Mouse (Mus musculus) Patski (cell line): ENCODE data around the gene Klrb1b. TPM values are rescaled to one million over a fixed set of nuclear protein-coding genes. Genes with fewer than 3 reads are reported as not detected.

Experiments
- ATAC-seq: fragments of 100-300 bp; one replicate; pipeline ENCODE4 v1.8.0; 2021
- CTCF ChIA-PET: fragments of 350-600 bp; sonication (Branson Sonifier 250); formaldehyde crosslinking; loops from one replicate; lab custom pipeline; 2022; ENCODE audit warnings: inconsistent platforms; lab: Charles Lee
- POLR2A ChIA-PET: fragments of 350-600 bp; sonication (Branson Sonifier 250); formaldehyde crosslinking; loops from one replicate; lab custom pipeline; 2022; ENCODE audit warnings: antibody characterized with exemption, inconsistent platforms; lab: Charles Lee
- DNase-seq: peaks from one replicate; pipeline ENCODE4 v3.0.0-alpha.2; 2011; ENCODE audit warnings: low read depth, low spot score
- H3K27me3 ChIP-seq: fragments of 371-371 bp; one replicate; pipeline ENCODE4 v1.5.1; 2021
- CTCF ChIP-seq: fragments of 100-300 bp; IDR thresholded peaks from one replicate; pipeline ENCODE4 v1.5.1; 2021
- in situ Hi-C: fragments of 300-500 bp; cut with MboI; formaldehyde crosslinking; loops from 3 replicates; pipeline ENCODE4 v1.11.1; 2018; ENCODE audit warnings: low pct_unique_long_range_greater_than_20kb, mixed read lengths
- polyA plus RNA-seq: library from polyadenylated mRNA; unstranded; gene quantifications from one replicate; pipeline ENCODE4 v1.2.3, GENCODE M21; 2021

Klrb1b gene
- polyA plus RNA-seq, 1 experiment from 2014 or later, result not detected

DNA sequence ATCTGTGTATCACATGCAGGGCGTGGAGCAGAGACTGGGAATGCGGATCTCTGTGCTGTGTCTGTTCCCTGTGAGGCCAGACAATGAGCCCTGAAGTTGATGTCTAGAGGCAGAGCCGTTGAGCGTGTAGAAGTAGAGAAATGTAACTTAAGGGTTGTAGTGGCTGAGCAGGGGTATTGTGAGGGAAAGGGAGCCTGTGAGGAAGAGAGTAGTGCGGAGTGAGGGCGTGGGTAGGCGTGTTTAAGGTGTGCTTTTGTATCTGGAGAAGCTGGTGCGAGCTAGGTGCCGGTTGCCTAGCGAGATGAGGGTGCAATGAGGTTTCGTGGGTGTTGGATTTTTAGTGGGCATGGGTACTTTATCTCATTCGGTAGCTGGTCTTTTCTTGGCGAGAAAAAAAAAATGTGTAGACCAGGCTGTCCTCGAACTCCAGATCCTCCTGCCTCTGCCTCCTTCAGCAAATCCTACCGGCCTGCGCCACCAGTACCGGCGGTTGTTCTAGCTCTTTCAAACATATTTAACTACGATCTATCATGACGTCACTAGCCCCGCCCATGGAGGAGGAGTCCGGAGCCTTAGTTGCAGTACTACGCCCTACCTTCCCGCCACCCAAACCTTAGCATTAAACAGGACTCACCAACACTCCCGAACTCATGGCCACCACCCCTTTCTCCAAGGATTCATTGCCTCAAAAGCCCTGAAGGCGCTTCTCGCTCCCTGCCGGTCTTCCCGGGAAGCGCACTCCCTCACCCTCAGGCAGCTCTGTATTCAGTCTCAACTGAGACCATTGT lies 62.2 kb downstream of the Klrb1b start:
- ChIA-PET CTCF (interaction anchor here (1.0 to 1.6 kb wide), 2 partner anchors 39 to 50 kb away, joined by 3 to 6 read pairs; no protein-coding TSS in a partner anchor), POLR2A (interaction anchor here (0.6 kb wide), 1 partner anchor 506 kb away, joined by 3 read pairs; no protein-coding TSS in a partner anchor)
- peak; percentile 95 for DNase-seq
- in situ Hi-C loops, result loop anchor here (5.0 kb wide), 1 partner anchor 33 kb away; no protein-coding TSS in a partner anchor
- peak; percentile 92 for ATAC-seq
- H3K27me3 ChIP-seq, result no peaks in the 10 kb centered on the region
- peak; percentile 72 for TF ChIP-seq CTCF

Other genes with a start within 250 kb of the Klrb1b start
- gene A2ml1, start 244.7 kb downstream of the Klrb1b start, polyA plus RNA-seq, result 0.12 TPM
- gene Klrb1a, start 202.8 kb downstream of the Klrb1b start, polyA plus RNA-seq, result not detected
- gene Clec2h, start 163.9 kb downstream of the Klrb1b start, polyA plus RNA-seq, result not detected
- not detected for gene Klrb1, start 103.3 kb downstream of the Klrb1b start, polyA plus RNA-seq
- not detected for gene Klrb1c, start 37.1 kb downstream of the Klrb1b start, polyA plus RNA-seq
- not detected for gene Gm44511, start within 50 bp of the Klrb1b start, polyA plus RNA-seq
- gene Clec2i, start 61.3 kb upstream of the Klrb1b start, polyA plus RNA-seq, result not detected
- gene BC035044, start 64.8 kb upstream of the Klrb1b start, polyA plus RNA-seq, result not detected
- gene Clec2g, start 108.0 kb upstream of the Klrb1b start, polyA plus RNA-seq, result 0.03 TPM
- not detected for gene Klrb1f, start 219.6 kb upstream of the Klrb1b start, polyA plus RNA-seq